Mouse (Mus musculus) stomach, embryonic 15.5 days (tissue): ENCODE data around the gene Phox2b. TPM values are rescaled to one million over a fixed set of nuclear protein-coding genes. Genes with fewer than 3 reads are reported as not detected.

Source experiments
- ATAC-seq: fragments of 200-750 bp; cut with Nextera tagmentation; 2 replicates; pipeline ENCODE4 v1.8.0; 2017; ENCODE audit warnings: low read depth, moderate number of reproducible peaks, moderate TSS enrichment; ENCODE audit not compliant: insufficient read depth, low FRiP score
- H3K27ac ChIP-seq: fragments of 300-500 bp; sonication (generic); 2 replicates; pipeline ENCODE4 v1.5.1; 2015; ENCODE audit warnings: mild to moderate bottlenecking, inconsistent platforms
- H3K27me3 ChIP-seq: fragments of 300-500 bp; sonication (generic); replicated peaks from 2 replicates; pipeline ENCODE4 v1.6.1; 2015; ENCODE audit warnings: inconsistent platforms
- H3K36me3 ChIP-seq: fragments of 300-500 bp; sonication (generic); 2 replicates; pipeline ENCODE4 v1.6.1; 2015; ENCODE audit warnings: inconsistent platforms
- H3K4me1 ChIP-seq: fragments of 300-500 bp; sonication (generic); 2 replicates; pipeline ENCODE4 v1.6.1; 2015; ENCODE audit warnings: inconsistent platforms
- H3K4me2 ChIP-seq: fragments of 300-500 bp; sonication (generic); 2 replicates; pipeline ENCODE4 v1.6.1; 2015; ENCODE audit warnings: mild to moderate bottlenecking, inconsistent platforms
- H3K4me3 ChIP-seq: fragments of 300-500 bp; sonication (generic); replicated peaks from 2 replicates; pipeline ENCODE4 v1.5.1; 2015; ENCODE audit warnings: inconsistent platforms
- H3K9ac ChIP-seq: fragments of 300-500 bp; sonication (generic); 2 replicates; pipeline ENCODE4 v1.6.1; 2015; ENCODE audit warnings: inconsistent platforms
- H3K9me3 ChIP-seq: fragments of 300-500 bp; sonication (generic); 2 replicates; pipeline ENCODE4 v1.6.1; 2016; ENCODE audit warnings: inconsistent platforms
- WGBS: fragments of 180-500 bp; shearing (Covaris S2); methylation state at CpG from one replicate; pipeline ENCODE4 v1.1.7; 2015; 5-methylcytosine and 5-hydroxymethylcytosine counted together
- microRNA-seq: library from miRNA; unstranded; fragments of <30 nt; microRNA quantifications from one replicate; pipeline ENCODE4, GENCODE M21; 2016
- polyA plus RNA-seq: library from polyadenylated mRNA; unstranded; fragments of >200 nt; fragmentation: Nextera tagmentation; extraction: Ambion mirVana; gene quantifications from 2 replicates; pipeline ENCODE4 v1.2.1, GENCODE M21; 2015

Gene Phox2b
- polyA plus RNA-seq, 1 experiment from 2014 or later, result 20.7 TPM

DNA sequence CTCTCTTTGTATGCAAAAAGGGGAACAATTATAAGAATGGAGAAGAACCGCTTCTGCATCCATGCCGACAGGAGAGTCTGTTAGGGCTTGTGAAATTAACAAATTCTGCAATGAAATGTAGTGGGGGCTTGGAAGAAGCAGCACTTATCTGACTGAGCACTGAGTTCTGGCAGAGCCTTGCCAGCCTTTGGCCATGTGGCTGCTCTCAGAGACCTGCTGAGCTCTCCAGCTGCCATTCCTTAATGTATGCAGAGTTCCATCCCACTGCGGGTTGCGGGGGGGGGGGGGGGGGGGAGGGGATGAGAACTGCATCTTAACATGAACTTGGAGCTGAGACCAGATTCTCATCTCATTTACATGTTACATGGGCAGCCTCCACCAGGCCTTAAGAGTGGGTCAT, 38.6 kb downstream of the Phox2b start:
- no peaks in the 10 kb centered on the region; the same call in 1 of the 2 replicates for H3K27me3 ChIP-seq

DNA sequence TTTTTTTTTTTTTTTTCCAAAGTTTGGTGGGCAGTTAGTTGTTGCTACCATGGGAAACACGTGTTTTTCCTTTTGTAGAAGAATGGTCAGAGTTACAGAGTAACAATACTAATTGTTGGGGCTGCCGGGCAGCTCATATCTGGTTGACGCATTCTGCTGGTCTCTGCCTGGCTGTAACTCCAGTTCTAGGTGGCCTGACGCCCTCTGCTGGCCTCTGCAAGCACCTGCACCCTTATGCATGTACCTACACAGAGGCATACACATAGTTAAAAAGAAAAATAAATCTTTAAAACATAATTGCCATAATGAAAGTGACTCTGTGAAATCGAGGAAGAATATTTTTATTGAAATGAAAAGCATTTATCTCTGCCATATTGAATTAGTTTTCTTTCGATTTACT, 41.3 kb downstream of the Phox2b start:
- WGBS, result 84% methylated on average over 6 of the region's 6 CpGs
- Histone ChIP-seq H3K4me3 (no peak overlapping the region), H3K9ac (no peak overlapping the region), H3K9me3 (no peaks in the 10 kb centered on the region), H3K4me2 (no peak overlapping the region), H3K4me1 (no peaks in the 10 kb centered on the region), H3K36me3 (no peaks in the 10 kb centered on the region), H3K27ac (no peak overlapping the region), H3K27me3 (no peaks in the 10 kb centered on the region)
- no peak for ATAC-seq

More for the DNA sequence above, 38.6 kb downstream of the Phox2b start:
- 75% methylated on average over 2 of the region's 4 CpGs for WGBS
- no peak overlapping the region for H3K4me3 ChIP-seq
- H3K4me1 ChIP-seq, result no peaks in the 10 kb centered on the region
- no peaks in the 10 kb centered on the region for H3K36me3 ChIP-seq
- ATAC-seq, result no peak
- H3K27ac ChIP-seq, result no peak overlapping the region
- H3K9ac ChIP-seq, result no peak overlapping the region
- H3K9me3 ChIP-seq, result no peaks in the 10 kb centered on the region
- H3K4me2 ChIP-seq, result no peak overlapping the region

DNA sequence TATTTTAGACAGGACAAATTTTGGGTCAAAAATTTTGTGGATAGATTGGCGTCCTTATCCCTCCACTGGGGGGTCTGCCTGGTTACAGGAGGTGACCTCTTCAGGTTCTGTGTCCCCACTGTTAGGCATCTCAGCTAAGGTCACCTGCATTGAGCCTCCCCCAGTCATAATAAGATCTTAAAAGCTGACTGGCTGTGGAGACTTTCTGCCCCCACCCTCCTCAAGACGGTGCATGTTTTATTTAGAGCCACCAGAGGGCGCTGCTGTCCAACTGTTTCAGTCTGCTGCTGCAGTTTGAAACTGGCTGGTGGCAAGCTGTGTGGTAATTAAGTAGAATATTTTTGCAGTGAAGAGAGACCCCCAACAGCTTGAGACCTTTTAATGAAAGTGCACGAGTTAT, 51.1 kb downstream of the Phox2b start:
- no peaks in the 10 kb centered on the region for H3K9me3 ChIP-seq
- H3K36me3 ChIP-seq, result 0 out of 2 replicates have a peak, but pooled peaks cover 2% of the 10 kb centered on the region
- no peak for ATAC-seq
- H3K4me2 ChIP-seq, result no peak overlapping the region
- H3K27me3 ChIP-seq, result no peaks in the 10 kb centered on the region
- no peaks in the 10 kb centered on the region for H3K4me1 ChIP-seq
- H3K4me3 ChIP-seq, result no peak overlapping the region
- WGBS, result 20% methylated on average over 4 of the region's 4 CpGs
- no peak overlapping the region for H3K27ac ChIP-seq
- H3K9ac ChIP-seq, result no peak overlapping the region

Small RNA genes within 50 kb of the gene (microRNA-seq; reads per million reads assigned to microRNA genes)
- gene Gm23841, result not detected

Other genes starting within 250 kb of the Phox2b start
- gene Tmem33, start 161.3 kb upstream of the Phox2b start, polyA plus RNA-seq, result 91.6 and 98.1 TPM in 2 replicates
- 88.2 and 91.1 TPM in 2 replicates for gene Slc30a9, start 207.7 kb upstream of the Phox2b start, polyA plus RNA-seq